Mouse (Mus musculus) lung, embryonic 16.5 days (tissue): ENCODE measurements around the gene Bpifc. TPM values are rescaled to one million over a fixed set of nuclear protein-coding genes. Genes with fewer than 3 reads are reported as not detected.

Experiments
- ATAC-seq: fragments of 200-750 bp; cut with Nextera tagmentation; 2 replicates; pipeline ENCODE4 v1.8.0; 2017; ENCODE audit warnings: low read depth, mild to moderate bottlenecking, moderate library complexity
- H3K27ac ChIP-seq: fragments of 300-500 bp; sonication (generic); 2 replicates; pipeline ENCODE4 v1.5.1; 2014; ENCODE audit warnings: mild to moderate bottlenecking, control low read depth, low read length
- H3K27me3 ChIP-seq: fragments of 300-500 bp; sonication (generic); 2 replicates; pipeline ENCODE4 v1.6.1; 2014; ENCODE audit warnings: low read depth, low read length, mixed read lengths; ENCODE audit not compliant: control insufficient read depth, insufficient read depth
- H3K36me3 ChIP-seq: fragments of 300-500 bp; sonication (generic); 2 replicates; pipeline ENCODE4 v1.6.1; 2014; ENCODE audit warnings: low read length; ENCODE audit not compliant: control insufficient read depth, insufficient read depth
- H3K4me1 ChIP-seq: fragments of 300-500 bp; sonication (generic); replicated peaks from 2 replicates; pipeline ENCODE4 v1.6.1; 2014; ENCODE audit warnings: low read length, mixed read lengths; ENCODE audit not compliant: control insufficient read depth, insufficient read depth
- H3K4me2 ChIP-seq: fragments of 300-500 bp; sonication (generic); 2 replicates; pipeline ENCODE4 v1.6.1; 2014; ENCODE audit warnings: low read depth, low read length, control low read depth
- H3K4me3 ChIP-seq: fragments of 300-500 bp; sonication (generic); 2 replicates; pipeline ENCODE4 v1.5.1; 2014; ENCODE audit warnings: mild to moderate bottlenecking, low read length, control low read depth
- H3K9ac ChIP-seq: fragments of 300-500 bp; sonication (generic); 2 replicates; pipeline ENCODE4 v1.6.1; 2014; ENCODE audit warnings: low read length, control low read depth
- H3K9me3 ChIP-seq: fragments of 300-500 bp; sonication (generic); 2 replicates; pipeline ENCODE4 v1.6.1; 2016; ENCODE audit warnings: low read length; ENCODE audit not compliant: control insufficient read depth
- WGBS: fragments of 180-500 bp; shearing (Covaris S2); extraction: QIAGEN DNeasy Blood & Tissue Kit; methylation state at CpG from one replicate; pipeline ENCODE4 v1.1.7; 2014; 5-methylcytosine and 5-hydroxymethylcytosine counted together
- polyA plus RNA-seq: library from polyadenylated mRNA; unstranded; fragments of >200 nt; fragmentation: Nextera tagmentation; extraction: Ambion mirVana; gene quantifications from 2 replicates; pipeline ENCODE4 v1.2.1, GENCODE M21; 2015

Gene Bpifc
- 0.13 and 0.28 TPM in 2 replicates for polyA plus RNA-seq

DNA sequence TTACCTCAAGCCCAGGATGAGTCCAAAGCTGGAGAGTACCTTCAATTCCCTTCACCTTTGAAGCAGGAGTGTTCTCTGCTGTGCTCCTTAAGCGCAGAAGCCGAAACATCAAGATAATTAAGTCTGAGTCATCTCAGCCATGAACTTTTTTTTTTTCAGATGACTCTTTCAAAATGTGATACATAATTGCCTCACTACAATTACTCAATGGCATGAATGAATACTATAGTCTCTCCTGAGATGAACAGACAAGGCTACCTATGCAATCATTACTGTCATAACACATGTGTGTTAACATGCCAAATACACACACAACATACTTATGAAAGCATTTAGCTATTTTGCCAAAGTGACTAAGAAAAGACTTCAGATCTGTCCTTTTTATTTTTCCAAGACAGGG is at the start of gene Bpifc:
Gene Bpifc, minus strand, starts transcription at position 115 of the 400 bp plus-strand sequence.
- H3K27ac ChIP-seq = no peak within 1 kb of the TSS
- no peaks in the 10 kb centered on the region for H3K27me3 ChIP-seq
- no peaks in the 10 kb centered on the region for H3K4me1 ChIP-seq
- H3K36me3 ChIP-seq = no peaks in the 10 kb centered on the region
- no peaks in the 10 kb centered on the region for H3K9me3 ChIP-seq
- WGBS = 91% methylated on average over 2 of the region's 2 CpGs
- ATAC-seq = no peak
- no peak within 1 kb of the TSS for H3K4me3 ChIP-seq
- H3K9ac ChIP-seq = no peak within 1 kb of the TSS
- no peak within 1 kb of the TSS for H3K4me2 ChIP-seq

DNA sequence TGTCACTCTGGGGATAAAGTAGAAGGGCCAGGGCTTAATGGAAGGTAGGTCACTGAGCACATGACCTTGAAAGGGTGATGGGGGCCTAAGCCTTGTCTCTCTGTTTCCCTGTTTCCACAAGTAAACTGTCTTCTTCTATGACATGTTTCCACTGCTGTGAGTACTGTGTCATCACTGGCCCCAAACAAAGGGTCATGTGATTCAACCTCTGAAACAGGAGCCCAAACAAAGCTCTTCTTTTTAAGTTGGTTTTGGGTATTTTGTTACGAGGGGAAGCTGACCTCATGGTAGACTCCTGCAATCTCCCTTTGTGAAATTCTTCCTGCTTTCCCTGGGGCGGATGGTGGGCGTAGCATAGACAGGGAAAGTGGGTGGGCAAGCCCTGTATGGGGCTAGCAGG is 48.6 kb upstream of the Bpifc start:
- H3K4me2 ChIP-seq = no peak overlapping the region
- WGBS = 65% methylated on average over 3 of the region's 3 CpGs
- no peak overlapping the region for H3K9ac ChIP-seq
- H3K27me3 ChIP-seq = no peaks in the 10 kb centered on the region
- no peak overlapping the region for H3K27ac ChIP-seq
- peaks cover 2% of the 10 kb centered on the region; the same call in 1 of the 2 replicates for H3K4me1 ChIP-seq
- H3K4me3 ChIP-seq = no peak overlapping the region
- peaks cover 2% of the 10 kb centered on the region; the same call in 1 of the 2 replicates for H3K9me3 ChIP-seq
- ATAC-seq = no peak
- no peaks in the 10 kb centered on the region for H3K36me3 ChIP-seq

DNA sequence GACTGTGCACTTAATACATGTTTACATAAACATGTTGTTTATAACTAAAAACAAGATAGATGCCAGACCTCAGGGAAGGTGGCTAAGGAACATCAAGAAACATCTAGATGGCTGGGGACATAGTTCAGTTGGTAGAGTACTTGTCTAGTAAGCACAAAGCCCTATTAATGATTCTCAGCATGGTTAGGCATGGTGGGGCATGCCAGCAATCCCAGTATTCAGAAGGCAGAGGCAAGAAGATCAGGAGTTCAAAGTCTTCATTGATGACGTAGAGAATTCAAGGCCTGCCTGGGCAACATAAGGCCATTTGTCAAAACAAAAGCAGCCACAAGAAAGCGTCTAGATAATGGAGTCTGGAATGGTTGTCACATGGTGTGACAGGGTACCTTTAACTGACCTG is 46.0 kb upstream of the Bpifc start:
- peaks cover 2% of the 10 kb centered on the region; the same call in 1 of the 2 replicates for H3K9me3 ChIP-seq
- ATAC-seq = no peak
- WGBS = 57% methylated on average over 2 of the region's 2 CpGs
- H3K4me1 ChIP-seq = no peaks in the 10 kb centered on the region
- H3K4me2 ChIP-seq = no peak overlapping the region
- H3K27ac ChIP-seq = no peak overlapping the region
- no peak overlapping the region for H3K9ac ChIP-seq
- no peak overlapping the region for H3K4me3 ChIP-seq
- no peaks in the 10 kb centered on the region for H3K27me3 ChIP-seq
- H3K36me3 ChIP-seq = no peaks in the 10 kb centered on the region

DNA sequence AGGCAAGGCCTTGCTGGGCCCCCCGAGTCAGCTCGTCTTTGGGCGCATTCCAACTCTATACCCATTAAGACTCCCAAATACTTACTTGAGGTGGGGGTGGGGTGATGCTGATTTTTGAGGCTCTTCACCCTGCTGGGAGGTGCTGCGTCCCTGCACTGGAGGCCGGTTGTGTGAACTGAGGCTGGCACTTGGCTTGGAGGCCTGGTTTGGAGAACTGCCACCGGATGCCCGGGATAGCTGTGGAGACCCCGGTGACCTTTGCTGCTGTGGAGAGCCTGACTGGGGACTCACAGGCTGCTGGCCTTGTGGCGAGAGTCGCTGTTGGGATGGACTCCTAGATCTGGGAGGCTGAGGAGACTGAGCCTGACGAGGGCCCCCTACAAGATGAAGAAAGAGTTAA is 45.6 kb upstream of the Bpifc start:
- H3K4me2 ChIP-seq = no peak overlapping the region
- WGBS = 67% methylated on average over 11 of the region's 11 CpGs
- H3K27ac ChIP-seq = no peak overlapping the region
- H3K4me1 ChIP-seq = no peaks in the 10 kb centered on the region
- no peak overlapping the region for H3K4me3 ChIP-seq
- no peak overlapping the region for H3K9ac ChIP-seq
- H3K36me3 ChIP-seq = no peaks in the 10 kb centered on the region
- peaks cover 2% of the 10 kb centered on the region; the same call in 1 of the 2 replicates for H3K9me3 ChIP-seq
- ATAC-seq = 0 out of 2 replicates have a peak, but pooled peaks have one; percentile 23
- H3K27me3 ChIP-seq = no peaks in the 10 kb centered on the region

DNA sequence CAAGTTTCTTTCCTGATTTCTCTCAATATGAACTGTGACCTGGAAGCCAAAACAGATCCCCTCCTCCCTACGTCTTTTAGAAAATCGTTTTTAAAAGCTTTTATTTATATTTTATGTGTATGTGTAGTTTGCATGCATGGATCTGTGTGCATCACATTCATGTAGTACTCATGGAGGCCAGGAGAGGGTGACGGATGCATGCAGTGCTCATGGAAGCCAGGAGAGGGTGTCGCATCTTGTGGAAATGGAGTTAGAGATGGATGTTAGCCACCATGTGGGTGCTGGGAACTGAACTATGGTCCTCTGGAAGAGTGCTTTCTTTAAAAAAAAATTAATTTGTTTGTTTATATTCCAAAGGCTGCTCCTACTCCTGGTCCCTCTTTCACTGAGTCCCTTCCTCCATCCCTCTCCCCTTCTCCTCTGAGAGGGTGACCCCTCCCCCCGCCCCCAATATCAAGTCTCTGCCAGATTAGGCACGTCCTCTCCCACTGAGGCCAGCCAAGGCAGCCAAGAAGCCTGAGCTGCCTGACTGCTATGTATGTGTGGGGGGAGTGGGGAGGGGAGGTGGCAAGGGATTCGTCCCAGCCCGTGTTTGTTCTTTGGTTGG is 44.7 kb upstream of the Bpifc start:
- WGBS = 65% methylated on average over 8 of the region's 8 CpGs

DNA sequence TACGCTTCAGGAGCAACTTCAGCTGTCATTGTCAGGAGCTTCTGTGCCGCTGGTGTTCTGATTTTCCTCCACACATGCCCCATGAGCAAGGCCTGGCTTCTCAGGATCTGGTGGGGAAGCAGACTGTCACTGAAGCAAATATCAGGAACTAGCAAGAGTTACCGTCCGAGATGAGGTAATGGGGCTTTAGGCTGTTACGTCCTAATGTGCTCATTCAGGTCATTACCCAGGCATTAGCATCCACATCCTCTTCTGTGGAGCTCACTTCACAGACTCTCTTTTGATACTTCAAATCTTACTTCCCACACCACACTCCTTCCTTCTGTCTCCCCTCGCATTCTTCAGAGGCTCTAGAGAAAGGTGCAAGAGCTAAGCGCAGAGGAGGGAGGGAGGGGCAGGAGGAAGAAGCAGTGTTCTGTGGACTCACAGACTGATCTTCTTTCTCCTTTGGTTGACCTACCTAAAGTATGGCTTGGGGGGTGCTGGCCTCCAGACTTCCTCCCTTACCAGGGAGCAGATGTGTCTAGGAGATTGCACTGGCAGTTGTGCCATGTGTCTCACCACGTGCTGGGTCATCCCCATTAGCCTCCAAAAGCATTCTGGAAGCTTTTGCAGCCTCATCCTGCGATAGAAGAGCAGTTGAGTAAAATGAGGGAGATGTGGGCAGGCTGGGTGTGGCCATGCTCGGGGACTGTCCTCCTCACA is 41.3 kb upstream of the Bpifc start:
- Histone ChIP-seq H3K9ac (no peak overlapping the region), H3K27ac (no peak overlapping the region), H3K4me1 (no peaks in the 10 kb centered on the region), H3K27me3 (no peaks in the 10 kb centered on the region), H3K9me3 (peaks cover 2% of the 10 kb centered on the region; the same call in 1 of the 2 replicates), H3K4me2 (no peak overlapping the region), H3K36me3 (peaks cover 4% of the 10 kb centered on the region), H3K4me3 (no peak overlapping the region)
- ATAC-seq = no peak
- WGBS = 73% methylated on average over 10 of the region's 10 CpGs

More for the DNA sequence above, 44.7 kb upstream of the Bpifc start:
- no peak overlapping the region for H3K4me2 ChIP-seq
- H3K4me3 ChIP-seq = no peak overlapping the region
- H3K27ac ChIP-seq = no peak overlapping the region
- no peak overlapping the region for H3K9ac ChIP-seq
- H3K27me3 ChIP-seq = no peaks in the 10 kb centered on the region
- H3K4me1 ChIP-seq = no peaks in the 10 kb centered on the region
- no peaks in the 10 kb centered on the region for H3K36me3 ChIP-seq
- H3K9me3 ChIP-seq = peaks cover 2% of the 10 kb centered on the region; the same call in 1 of the 2 replicates
- ATAC-seq = peak; percentile 46

DNA sequence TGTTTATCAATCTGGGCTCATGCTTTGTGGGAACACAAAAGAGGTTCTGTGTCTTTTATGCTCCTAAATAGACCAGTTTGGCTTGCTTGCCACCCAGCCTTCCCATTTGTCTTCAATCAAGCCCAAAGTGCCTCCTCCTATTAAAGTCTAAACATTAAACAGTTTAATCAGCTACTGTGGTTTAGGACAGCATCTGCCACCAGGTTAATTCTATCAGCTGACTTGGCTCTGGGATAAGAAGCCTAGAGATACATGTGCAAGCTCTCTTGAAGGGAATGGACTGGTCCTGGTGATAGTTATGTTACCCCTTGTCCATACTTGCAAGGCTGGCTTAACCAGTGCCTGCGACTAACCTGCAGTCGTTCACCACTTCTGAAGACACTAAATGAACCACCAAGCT is 38.8 kb upstream of the Bpifc start:
- peaks cover 8% of the 10 kb centered on the region for H3K36me3 ChIP-seq
- ATAC-seq = no peak
- H3K9me3 ChIP-seq = no peaks in the 10 kb centered on the region
- H3K4me1 ChIP-seq = no peaks in the 10 kb centered on the region
- no peak overlapping the region for H3K4me3 ChIP-seq
- 80% methylated on average over 2 of the region's 2 CpGs for WGBS
- H3K4me2 ChIP-seq = no peak overlapping the region
- H3K27me3 ChIP-seq = no peaks in the 10 kb centered on the region
- H3K9ac ChIP-seq = no peak overlapping the region
- H3K27ac ChIP-seq = no peak overlapping the region

DNA sequence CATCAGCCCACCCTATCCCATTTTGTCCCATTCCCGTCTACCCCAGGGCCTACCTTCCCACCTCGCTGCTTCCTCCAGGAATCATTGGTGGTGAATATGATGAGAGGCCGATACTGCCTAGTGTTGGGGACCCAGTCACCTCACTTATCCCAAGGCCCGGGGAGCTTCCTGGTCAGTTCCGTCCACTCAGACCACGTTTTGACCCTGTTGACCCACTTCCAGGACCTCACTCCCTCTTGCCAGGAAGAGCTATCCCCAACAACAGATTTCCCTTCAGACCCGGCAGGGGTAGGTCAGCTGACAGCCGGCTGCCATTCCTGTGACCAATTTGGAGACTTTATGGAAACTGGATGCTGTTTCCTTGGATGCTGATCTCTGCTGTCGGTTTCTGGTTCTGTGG is 36.1 kb upstream of the Bpifc start:
- no peak overlapping the region for H3K27ac ChIP-seq
- no peaks in the 10 kb centered on the region for H3K9me3 ChIP-seq
- WGBS = 91% methylated on average over 9 of the region's 9 CpGs
- no peaks in the 10 kb centered on the region for H3K4me1 ChIP-seq
- no peak overlapping the region for H3K4me3 ChIP-seq
- no peak for ATAC-seq
- H3K36me3 ChIP-seq = peaks cover 11% of the 10 kb centered on the region
- no peaks in the 10 kb centered on the region for H3K27me3 ChIP-seq
- H3K9ac ChIP-seq = no peak overlapping the region
- H3K4me2 ChIP-seq = no peak overlapping the region

DNA sequence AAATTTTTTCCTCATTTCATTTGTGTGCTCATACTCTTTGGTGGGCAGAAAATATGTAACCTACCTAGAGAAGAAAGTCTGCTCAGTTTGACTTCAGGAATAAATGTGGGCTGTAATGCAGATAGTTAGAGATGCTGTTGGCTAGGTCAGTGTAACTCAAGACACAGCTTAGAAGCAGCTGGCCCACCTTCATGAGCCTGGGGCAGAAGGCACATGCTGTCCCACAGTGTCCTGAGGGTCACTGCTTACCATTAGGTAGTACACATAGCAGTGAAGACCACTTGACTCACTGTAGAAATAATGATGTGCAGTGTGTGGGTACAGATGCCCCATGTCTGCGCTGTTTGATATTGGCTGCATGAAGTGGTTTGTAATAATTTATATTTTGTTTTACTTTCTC is 34.7 kb upstream of the Bpifc start:
- no peaks in the 10 kb centered on the region for H3K27me3 ChIP-seq
- no peak overlapping the region for H3K4me2 ChIP-seq
- no peaks in the 10 kb centered on the region for H3K9me3 ChIP-seq
- no peaks in the 10 kb centered on the region for H3K4me1 ChIP-seq
- no peak overlapping the region for H3K9ac ChIP-seq
- no peak overlapping the region for H3K4me3 ChIP-seq
- peaks cover 11% of the 10 kb centered on the region for H3K36me3 ChIP-seq
- 95% methylated on average over 1 of the region's 1 CpGs for WGBS
- H3K27ac ChIP-seq = no peak overlapping the region
- no peak for ATAC-seq
